Mouse (Mus musculus): ENCODE data around the gene Fubp3. TPM values are rescaled to one million over a fixed set of nuclear protein-coding genes. Genes with fewer than 3 reads are reported as not detected.

The Fubp3 gene
- polyA plus RNA-seq, 1 experiment from 2014 or later: 94.6 TPM

GRCm38 (mm10) chr2:31572915-31573635 lies 624 bp downstream of the Fubp3 start:
- H3K9me3 ChIP-seq: no peaks in the 10 kb centered on the region
- 3% methylated on average over 41 of the region's 41 CpGs for WGBS
- H3K27ac ChIP-seq (replicated peaks): peak overlapping the region; percentile 96
- H3K4me1 ChIP-seq: peaks cover 25% of the 10 kb centered on the region
- H3K36me3 ChIP-seq (replicated peaks): peaks cover 31% of the 10 kb centered on the region
- peak overlapping the region; percentile 94 for H3K4me3 ChIP-seq
- DNase-seq (ENCODE audit: low spot score): no peak
- H3K27me3 ChIP-seq (replicated peaks; ENCODE audit: low read depth, poor library complexity, severe bottlenecking): no peaks in the 10 kb centered on the region

- peaks cover 75% of the 10 kb centered on the region for H3K36me3 ChIP-seq (replicated peaks)
- H3K4me1 ChIP-seq: no peaks in the 10 kb centered on the region
- H3K27ac ChIP-seq (replicated peaks): no peak overlapping the region
- H3K27me3 ChIP-seq (replicated peaks; ENCODE audit: low read depth, poor library complexity, severe bottlenecking): no peaks in the 10 kb centered on the region
- DNase-seq (ENCODE audit: low spot score): no peak
- H3K9me3 ChIP-seq: no peaks in the 10 kb centered on the region
- no peak overlapping the region for H3K4me3 ChIP-seq
- WGBS: 76% methylated on average over 2 of the region's 2 CpGs
Measured at GRCm38 (mm10) chr2:31581617-31582016, 9.2 kb downstream of the Fubp3 start.

DNA sequence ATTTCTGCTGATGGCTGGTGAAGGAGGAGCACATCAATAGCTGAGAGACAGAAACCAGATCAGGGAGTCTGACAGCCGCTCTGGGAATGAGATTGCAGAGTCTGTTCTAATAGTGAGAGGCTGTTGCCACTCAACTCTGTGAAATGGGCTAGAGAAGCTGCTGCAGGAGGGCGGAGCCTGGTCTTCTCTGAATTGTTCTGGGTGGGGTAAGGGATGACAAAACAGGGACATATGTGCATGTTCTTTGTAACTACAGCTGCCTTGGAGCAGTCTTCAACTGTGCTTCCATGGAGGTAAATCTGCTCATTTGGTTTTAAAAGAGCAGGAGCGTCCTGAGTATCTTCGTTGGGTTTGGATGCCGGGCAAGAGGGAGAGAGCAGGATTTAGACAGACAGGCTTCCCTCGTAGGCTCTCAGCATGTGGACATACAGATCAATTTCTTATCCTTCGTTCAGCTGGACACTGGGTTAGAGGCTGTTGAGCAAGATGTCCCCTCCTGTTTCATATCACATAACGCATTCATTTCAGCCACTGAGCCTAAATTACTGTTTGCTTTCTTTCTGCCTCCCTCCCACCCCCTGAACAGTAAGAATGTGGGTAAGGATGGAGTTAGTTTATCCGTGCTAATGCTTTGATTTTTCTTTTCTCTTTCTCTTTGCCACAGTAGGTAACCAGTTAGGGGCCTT lies 19.5 kb downstream of the Fubp3 start:
- 87% methylated on average over 9 of the region's 9 CpGs for WGBS
- Histone ChIP-seq H3K4me3 (no peak overlapping the region), H3K27ac (replicated peaks) (no peak overlapping the region), H3K4me1 (peaks cover 3% of the 10 kb centered on the region; the same call in 1 of the 2 replicates), H3K9me3 (no peaks in the 10 kb centered on the region), H3K27me3 (replicated peaks; ENCODE audit: low read depth, poor library complexity, severe bottlenecking) (no peaks in the 10 kb centered on the region), H3K36me3 (replicated peaks) (peaks cover 94% of the 10 kb centered on the region)
- no peak for DNase-seq (ENCODE audit: low spot score)

DNA sequence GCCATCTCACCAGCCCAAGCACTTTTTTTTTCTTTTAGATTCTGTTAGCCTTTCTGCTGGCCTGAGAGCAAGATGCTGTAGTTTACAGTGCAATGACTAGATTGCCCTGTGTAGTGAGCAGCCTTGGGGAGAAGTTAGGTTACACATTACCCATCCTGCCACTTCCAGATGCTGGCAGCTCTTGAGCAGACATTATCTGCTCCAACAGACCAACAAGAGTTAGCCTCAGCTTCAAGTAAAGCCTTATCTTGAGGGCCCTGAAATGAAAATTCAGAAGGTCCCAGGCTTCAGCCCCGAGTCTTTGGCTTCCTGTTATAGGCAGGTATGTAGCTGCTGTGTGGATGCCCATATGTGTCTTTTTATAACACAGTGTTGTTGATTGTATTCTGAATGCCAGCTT lies 35.1 kb downstream of the Fubp3 start:
- H3K9me3 ChIP-seq: no peaks in the 10 kb centered on the region
- H3K4me1 ChIP-seq: peaks cover 24% of the 10 kb centered on the region
- peaks cover 100% of the 10 kb centered on the region for H3K36me3 ChIP-seq (replicated peaks)
- DNase-seq (ENCODE audit: low spot score): no peak
- H3K27me3 ChIP-seq (replicated peaks; ENCODE audit: low read depth, poor library complexity, severe bottlenecking): peaks cover 12% of the 10 kb centered on the region; the same call in 1 of the 2 replicates
- H3K4me3 ChIP-seq: no peak overlapping the region
- H3K27ac ChIP-seq (replicated peaks): no peak overlapping the region
- 77% methylated on average over 1 of the region's 1 CpGs for WGBS

DNA sequence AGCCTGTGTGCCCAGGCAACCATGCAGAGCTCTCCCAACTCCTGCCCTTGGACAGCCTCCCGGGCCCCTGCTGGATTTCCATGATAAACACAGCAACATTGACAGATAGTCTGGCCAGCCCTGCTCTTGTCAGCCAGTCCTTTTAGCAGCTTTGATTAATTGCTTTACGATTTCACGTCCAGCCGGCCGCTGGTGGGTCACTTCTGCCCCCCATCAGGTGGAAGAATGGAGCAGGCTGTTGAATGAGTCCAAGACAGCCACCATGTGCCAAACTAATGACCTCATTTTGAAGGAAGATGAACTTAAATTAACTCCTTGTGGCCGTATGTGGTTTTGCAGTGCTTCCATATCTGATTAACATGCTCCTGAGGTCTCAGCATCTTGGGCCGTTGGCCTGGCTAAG lies 37.4 kb downstream of the Fubp3 start:
- DNase-seq (ENCODE audit: low spot score): no peak
- Histone ChIP-seq H3K9me3 (no peaks in the 10 kb centered on the region), H3K27ac (replicated peaks) (no peak overlapping the region), H3K4me3 (no peak overlapping the region), H3K27me3 (replicated peaks; ENCODE audit: low read depth, poor library complexity, severe bottlenecking) (peaks cover 18% of the 10 kb centered on the region; the same call in 1 of the 2 replicates), H3K36me3 (replicated peaks) (peaks cover 100% of the 10 kb centered on the region), H3K4me1 (peaks cover 24% of the 10 kb centered on the region)
- 73% methylated on average over 7 of the region's 7 CpGs for WGBS

GRCm38 (mm10) chr2:31610922-31611321 lies 38.5 kb downstream of the Fubp3 start:
- Histone ChIP-seq H3K27ac (replicated peaks) (peak overlapping the region; percentile 51; the same call in 1 of the 2 replicates), H3K4me3 (no peak overlapping the region), H3K4me1 (peaks cover 24% of the 10 kb centered on the region), H3K36me3 (replicated peaks) (peaks cover 100% of the 10 kb centered on the region), H3K27me3 (replicated peaks; ENCODE audit: low read depth, poor library complexity, severe bottlenecking) (peaks cover 18% of the 10 kb centered on the region; the same call in 1 of the 2 replicates), H3K9me3 (no peaks in the 10 kb centered on the region)
- DNase-seq (ENCODE audit: low spot score): no peak
- WGBS: 65% methylated on average over 4 of the region's 4 CpGs

DNA sequence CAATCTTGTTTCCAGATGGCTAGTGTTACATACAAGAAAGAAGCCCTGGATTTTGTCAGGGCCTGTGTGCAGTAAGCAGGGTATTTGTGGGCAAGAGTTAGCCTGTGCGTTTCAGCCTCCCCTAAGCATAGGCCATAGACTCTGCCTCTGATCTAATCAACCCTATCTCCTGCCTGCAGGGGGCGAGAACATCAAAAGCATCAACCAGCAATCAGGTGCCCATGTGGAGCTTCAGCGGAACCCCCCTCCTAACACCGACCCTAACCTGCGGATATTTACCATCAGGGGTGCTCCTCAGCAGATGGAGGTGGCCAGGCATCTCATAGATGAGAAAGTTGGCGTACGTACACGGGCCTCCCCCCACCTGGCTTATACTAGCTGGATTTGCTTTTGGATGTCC lies 38.9 kb downstream of the Fubp3 start:
- Histone ChIP-seq H3K4me1 (peaks cover 24% of the 10 kb centered on the region), H3K4me3 (no peak overlapping the region), H3K27ac (replicated peaks) (peak overlapping the region; percentile 51; the same call in 1 of the 2 replicates), H3K36me3 (replicated peaks) (peaks cover 97% of the 10 kb centered on the region), H3K9me3 (no peaks in the 10 kb centered on the region), H3K27me3 (replicated peaks; ENCODE audit: low read depth, poor library complexity, severe bottlenecking) (peaks cover 18% of the 10 kb centered on the region; the same call in 1 of the 2 replicates)
- DNase-seq (ENCODE audit: low spot score): peak; percentile 24
- WGBS: 76% methylated on average over 8 of the region's 8 CpGs

GRCm38 (mm10) chr2:31612627-31613026 lies 40.2 kb downstream of the Fubp3 start:
- DNase-seq (ENCODE audit: low spot score): no peak
- WGBS: 83% methylated on average over 6 of the region's 6 CpGs
- Histone ChIP-seq H3K27me3 (replicated peaks; ENCODE audit: low read depth, poor library complexity, severe bottlenecking) (peaks cover 18% of the 10 kb centered on the region; the same call in 1 of the 2 replicates), H3K9me3 (no peaks in the 10 kb centered on the region), H3K36me3 (replicated peaks) (peaks cover 92% of the 10 kb centered on the region), H3K27ac (replicated peaks) (no peak overlapping the region), H3K4me1 (peaks cover 24% of the 10 kb centered on the region), H3K4me3 (no peak overlapping the region)

GRCm38 (mm10) chr2:31613781-31614180 lies 41.3 kb downstream of the Fubp3 start:
- Histone ChIP-seq H3K9me3 (no peaks in the 10 kb centered on the region), H3K27ac (replicated peaks) (no peak overlapping the region), H3K27me3 (replicated peaks; ENCODE audit: low read depth, poor library complexity, severe bottlenecking) (peaks cover 9% of the 10 kb centered on the region; the same call in 1 of the 2 replicates), H3K4me3 (no peak overlapping the region), H3K4me1 (peaks cover 24% of the 10 kb centered on the region), H3K36me3 (replicated peaks) (peaks cover 91% of the 10 kb centered on the region)
- 80% methylated on average over 7 of the region's 7 CpGs for WGBS
- DNase-seq (ENCODE audit: low spot score): no peak

GRCm38 (mm10) chr2:31618484-31619161 lies 46.2 kb downstream of the Fubp3 start:
- no peak overlapping the region for H3K27ac ChIP-seq (replicated peaks)
- DNase-seq (ENCODE audit: low spot score): no peak
- peaks cover 42% of the 10 kb centered on the region for H3K36me3 ChIP-seq (replicated peaks)
- no peaks in the 10 kb centered on the region for H3K27me3 ChIP-seq (replicated peaks; ENCODE audit: low read depth, poor library complexity, severe bottlenecking)
- H3K9me3 ChIP-seq: no peaks in the 10 kb centered on the region
- H3K4me3 ChIP-seq: no peak overlapping the region
- H3K4me1 ChIP-seq: no peaks in the 10 kb centered on the region
- WGBS: 88% methylated on average over 14 of the region's 14 CpGs

- Histone ChIP-seq H3K9me3 (no peaks in the 10 kb centered on the region), H3K27ac (replicated peaks) (no peak overlapping the region), H3K4me1 (no peaks in the 10 kb centered on the region), H3K4me3 (no peak overlapping the region), H3K36me3 (replicated peaks) (peaks cover 36% of the 10 kb centered on the region), H3K27me3 (replicated peaks; ENCODE audit: low read depth, poor library complexity, severe bottlenecking) (no peaks in the 10 kb centered on the region)
- no peak for DNase-seq (ENCODE audit: low spot score)
- WGBS: 90% methylated on average over 6 of the region's 6 CpGs
Measured at GRCm38 (mm10) chr2:31619208-31619607, 46.8 kb downstream of the Fubp3 start.

DNA sequence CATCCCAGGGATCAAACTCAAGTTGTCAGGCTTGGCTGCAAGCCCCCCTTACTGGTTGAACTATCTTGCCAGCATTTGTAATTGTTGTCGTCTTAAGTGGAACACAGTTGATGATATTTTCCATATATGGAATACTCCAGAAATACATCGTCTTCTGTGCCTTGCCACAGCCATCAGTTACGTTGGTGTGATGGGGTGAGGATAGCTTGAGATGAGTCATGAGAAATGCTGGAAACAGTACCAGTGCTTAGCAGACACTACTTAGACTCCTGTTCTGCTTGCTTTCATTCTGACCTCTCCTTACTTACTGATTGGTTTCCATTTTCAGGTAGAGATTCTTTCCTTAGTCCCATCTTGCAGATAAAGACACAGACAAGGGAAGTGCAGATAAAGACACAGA lies 61.1 kb downstream of the Fubp3 start:
- Histone ChIP-seq H3K27me3 (replicated peaks; ENCODE audit: low read depth, poor library complexity, severe bottlenecking) (peaks cover 86% of the 10 kb centered on the region), H3K4me1 (peaks cover 38% of the 10 kb centered on the region), H3K4me3 (no peak overlapping the region), H3K36me3 (replicated peaks) (no peaks in the 10 kb centered on the region), H3K27ac (replicated peaks) (no peak overlapping the region), H3K9me3 (no peaks in the 10 kb centered on the region)
- 73% methylated on average over 3 of the region's 3 CpGs for WGBS
- DNase-seq (ENCODE audit: low spot score): no peak
